Mouse (Mus musculus) kidney, adult 2 months (tissue): Measurements from ENCODE around the gene Ffar1.

Experiments
- CTCF ChIP-seq: fragments of 200-500 bp; conservative IDR thresholded peaks from 2 replicates; pipeline ENCODE4 v1.5.1; 2011; ENCODE audit warnings: low read depth, mild to moderate bottlenecking, control low read depth, low read length, moderate library complexity, mixed read lengths; ENCODE audit not compliant: insufficient read depth, insufficient read length
- POLR2A ChIP-seq: fragments of 200-500 bp; IDR thresholded peaks from one replicate; pipeline ENCODE4 v1.6.1; 2011; ENCODE audit warnings: low read depth, low read length, control low read depth

DNA sequence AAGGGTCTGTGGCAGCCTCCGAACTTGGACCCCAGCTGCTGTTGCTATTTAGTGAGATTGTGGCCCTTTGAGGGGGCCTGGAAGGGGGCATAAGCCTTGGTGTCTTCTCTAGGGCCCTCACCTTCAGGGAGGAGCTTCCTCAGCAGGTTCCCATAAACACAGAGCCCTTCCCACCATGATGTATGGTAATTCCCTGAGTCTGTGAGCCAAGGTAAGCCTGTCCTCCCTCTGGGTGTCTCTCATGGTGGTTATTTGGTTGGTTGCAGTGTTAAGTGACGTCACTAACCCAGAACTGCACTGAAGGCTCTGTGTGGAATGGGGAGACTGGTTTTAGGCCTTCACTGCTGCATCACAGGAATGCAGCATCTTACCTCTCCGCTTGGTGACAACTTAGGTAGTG lies 31.9 kb downstream of the Ffar1 start:
- TF ChIP-seq CTCF: no peak
- TF ChIP-seq POLR2A: no peak
